In the genomic region with DNA sequence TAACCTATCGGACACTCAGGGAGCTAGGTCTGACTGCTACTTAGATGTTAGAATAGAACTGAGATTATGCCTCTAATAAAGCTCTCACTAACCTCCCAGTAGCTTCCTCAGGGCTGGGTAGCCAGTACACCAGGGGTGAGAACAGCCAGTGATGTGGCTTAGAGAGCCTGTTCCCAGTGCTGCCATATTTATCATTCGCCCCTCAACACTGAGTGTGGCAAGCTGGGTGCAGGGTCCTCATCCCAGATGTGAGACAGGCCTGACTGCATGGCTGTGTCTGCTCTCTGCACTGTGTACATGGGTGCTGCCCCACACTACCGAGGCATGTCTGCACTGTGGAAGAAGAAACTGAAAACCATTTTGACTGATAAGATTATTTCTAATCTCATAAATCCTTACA, we compare ENCODE assay signal across 29 mouse cellular contexts. TPM values are rescaled to one million over a fixed set of nuclear protein-coding genes. Genes with fewer than 3 reads are reported as not detected.
DNase-seq lines count a peak whose midpoint lies in the region; ATAC-seq and TF ChIP-seq lines count a peak whose summit lies in the region.
"Had no signal": no experiment of that assay in that cellular context is flagged by ENCODE, and none has a peak within 500 bp of the region (broad histone marks: within the 10 kb centered on the region; RNA-seq: fewer than 3 reads in every experiment).

No protein-coding gene starts in this region.

- H3K9me3 ChIP-seq in megakaryocyte, embryonic 14.5 days, result peaks cover 11% of the 10 kb centered on the region
- no peaks in the 10 kb centered on the region for H3K9me3 ChIP-seq in MEL (replicated peaks; ENCODE audit: insufficient read depth, low read length)
- no peaks in the 10 kb centered on the region for H3K9me3 ChIP-seq in liver, embryonic 14.5 days (ENCODE audit: control insufficient read depth, low read length)
- H3K9me3 ChIP-seq: forebrain, embryonic 10.5 days; forebrain, embryonic 13.5 days; heart, embryonic 12.5 days; heart, embryonic 15.5 days; hindbrain, embryonic 10.5 days; hindbrain, embryonic 13.5 days had no signal

- WGBS in liver, embryonic 14.5 days (ENCODE audit: insufficient replicate concordance), result 69% methylated on average over 3 of the region's 3 CpGs

- TF ChIP-seq CTCF in MEL (IDR thresholded peaks at IDR 0.05 in 2 of 3, conservative IDR thresholded peaks at IDR 0.05 in 1 of 3; ENCODE audit: control insufficient read depth in 1 of 3, insufficient read depth in 1 of 3, low read depth in 2 of 3, low read length in 3 of 3, poor library complexity in 1 of 3, severe bottlenecking in 1 of 3), result no peak
- no peak for TF ChIP-seq CTCF in liver, embryonic 14.5 days (IDR thresholded peaks at IDR 0.05; ENCODE audit: low read depth)

- H3K4me3 ChIP-seq in megakaryocyte, embryonic 14.5 days (replicated peaks), result peak overlapping the region; percentile 11
- no peak overlapping the region for H3K4me3 ChIP-seq in MEL (ENCODE audit: control insufficient read depth in 1 of 2, insufficient read depth in 1 of 2, low read depth in 2 of 2, low read length in 2 of 2)
- no peak overlapping the region for H3K4me3 ChIP-seq in liver, embryonic 14.5 days (ENCODE audit: insufficient read depth in 1 of 2, low read depth in 2 of 2, low read length in 2 of 2)
- H3K4me3 ChIP-seq: forebrain, embryonic 10.5 days; forebrain, embryonic 13.5 days; heart, embryonic 12.5 days; heart, embryonic 15.5 days; hindbrain, embryonic 10.5 days; hindbrain, embryonic 13.5 days had no signal

- ATAC-seq in megakaryocyte, adult 5-6 weeks (ENCODE audit: poor library complexity, severe bottlenecking), result no peak
- ATAC-seq in liver, embryonic 14.5 days (ENCODE audit: insufficient read depth), result no peak
- ATAC-seq in monocyte, adult 5-6 weeks (replicated peaks; ENCODE audit: insufficient number of reproducible peaks, low FRiP score, low TSS enrichment, poor library complexity, severe bottlenecking), result 0 out of 2 replicates have a peak, but pooled peaks have one; percentile 18
- ATAC-seq: activated CD4-positive, CD25-positive, alpha-beta regulatory T cell, adult 4 months; CD4-positive, CD25-positive, alpha-beta regulatory T cell, adult 4 months; forebrain, embryonic 13.5 days; forebrain, embryonic 16.5 days; hindbrain, embryonic 16.5 days had no signal

- DNase-seq in MEL (ENCODE audit: low read depth, low spot score), result no peak
- no peak for DNase-seq in liver, embryonic 14.5 days (ENCODE audit: low read depth in 3 of 3, low spot score in 3 of 3)
- no peak for DNase-seq in embryo, embryonic 9.5 days (ENCODE audit: extremely low spot score)
- DNase-seq: adrenal gland, adult 8-10 months; adrenal gland, postnatal 25 days; cerebellum, adult 11-12 months; cerebellum, adult 8-10 months; cerebellum, postnatal 10 days; cerebellum, postnatal 36 days; embryo, embryonic 11 days; gastrocnemius, postnatal 10 days; gastrocnemius, postnatal 36 days; heart, postnatal 10 days; heart, postnatal 36 days had no signal

- H3K27ac ChIP-seq in MEL (ENCODE audit: control insufficient read depth, low read depth, low read length), result no peak overlapping the region
- no peak overlapping the region for H3K27ac ChIP-seq in liver, embryonic 14.5 days
- H3K27ac ChIP-seq: forebrain, embryonic 10.5 days; forebrain, embryonic 13.5 days; heart, embryonic 15.5 days; hindbrain, embryonic 10.5 days; hindbrain, embryonic 13.5 days had no signal

- no peak for TF ChIP-seq EP300 in MEL (IDR thresholded peaks at IDR 0.05; ENCODE audit: low read depth in 1 of 2, low read length in 2 of 2)
- TF ChIP-seq EP300 in liver, embryonic 14.5 days (IDR thresholded peaks at IDR 0.05; ENCODE audit: low read depth), result no peak

- no peak for TF ChIP-seq RAD21 in MEL (IDR thresholded peaks at IDR 0.05; ENCODE audit: low read depth, low read length)

- H3K4me2 ChIP-seq in liver, embryonic 14.5 days (ENCODE audit: low read depth), result 0 out of 2 replicates have a peak overlapping the region, but pooled peaks have one; percentile 3
- H3K4me2 ChIP-seq: forebrain, embryonic 13.5 days; heart, embryonic 12.5 days; heart, embryonic 15.5 days; hindbrain, embryonic 13.5 days had no signal

- H3K27me3 ChIP-seq in megakaryocyte, embryonic 14.5 days (replicated peaks), result no peaks in the 10 kb centered on the region
- no peaks in the 10 kb centered on the region for H3K27me3 ChIP-seq in MEL (ENCODE audit: control insufficient read depth in 1 of 2, insufficient read depth in 2 of 2, low read length in 2 of 2)
- H3K27me3 ChIP-seq in liver, embryonic 14.5 days (ENCODE audit: control insufficient read depth, insufficient read depth, low read length), result no peaks in the 10 kb centered on the region
- H3K27me3 ChIP-seq: forebrain, embryonic 13.5 days; heart, embryonic 12.5 days; heart, embryonic 15.5 days; hindbrain, embryonic 13.5 days had no signal

- TF ChIP-seq POLR2A in MEL (IDR thresholded peaks at IDR 0.05; ENCODE audit: control insufficient read depth in 1 of 2, insufficient read depth in 1 of 2, low read depth in 1 of 2, low read length in 2 of 2, poor library complexity in 1 of 2), result no peak; a peak in 1 of 4 replicates

- no peak overlapping the region for H3K9ac ChIP-seq in MEL (ENCODE audit: control insufficient read depth, low read depth, low read length, poor library complexity, severe bottlenecking)
- H3K9ac ChIP-seq in liver, embryonic 14.5 days (replicated peaks), result no peak overlapping the region
- H3K9ac ChIP-seq: forebrain, embryonic 13.5 days; heart, embryonic 12.5 days; heart, embryonic 15.5 days; hindbrain, embryonic 13.5 days had no signal

- peaks cover 3% of the 10 kb centered on the region for H3K79me2 ChIP-seq in MEL (ENCODE audit: control insufficient read depth, insufficient read depth, low read length, poor library complexity)

- peaks cover 86% of the 10 kb centered on the region for H3K4me1 ChIP-seq in megakaryocyte, embryonic 14.5 days
- peaks cover 0 to 14% of the 10 kb centered on the region in 2 experiments; a peak in 3 of 4 replicates for H3K4me1 ChIP-seq in MEL (ENCODE audit: control insufficient read depth in 1 of 2, insufficient read depth in 2 of 2, low read length in 2 of 2)
- H3K4me1 ChIP-seq in liver, embryonic 14.5 days (replicated peaks; ENCODE audit: control insufficient read depth in 2 of 2, insufficient read depth in 2 of 2, low read length in 1 of 2), result peaks cover 0 to 9% of the 10 kb centered on the region in 2 experiments; a peak in 2 of 4 replicates
- H3K4me1 ChIP-seq: forebrain, embryonic 10.5 days; forebrain, embryonic 13.5 days; heart, embryonic 12.5 days; heart, embryonic 15.5 days; hindbrain, embryonic 10.5 days; hindbrain, embryonic 13.5 days had no signal

- peaks cover 97% of the 10 kb centered on the region for H3K36me3 ChIP-seq in megakaryocyte, embryonic 14.5 days (replicated peaks; ENCODE audit: low read length)
- peaks cover 3 to 15% of the 10 kb centered on the region in 2 experiments; a peak in 3 of 4 replicates for H3K36me3 ChIP-seq in MEL (ENCODE audit: control insufficient read depth in 1 of 2, insufficient read depth in 2 of 2, low read length in 2 of 2)
- H3K36me3 ChIP-seq in liver, embryonic 14.5 days (replicated peaks; ENCODE audit: control insufficient read depth, insufficient read depth, low read depth), result no peaks in the 10 kb centered on the region; the same call in 1 of the 2 replicates

TF ChIP-seq in MEL, 35 proteins besides CTCF, POLR2A, EP300 and RAD21:
- TF ChIP-seq MAZ (IDR thresholded peaks at IDR 0.05; ENCODE audit: low read depth, low read length), result no peak
- TF ChIP-seq POLR2AphosphoS5 (IDR thresholded peaks at IDR 0.05; ENCODE audit: borderline replicate concordance, low read depth, low read length), result peak; percentile 93; the same call in 1 of the 2 replicates

RNA-seq across cellular contexts. Expression of gene Ldhal6b, which starts 4.5 kb away (rescaled TPM):
- not detected in 2 replicates for polyA plus RNA-seq in megakaryocyte, embryonic 14.5 days (2012; ENCODE audit: insufficient read depth, low replicate concordance)
- 0.25 TPM in 1 of 2 replicates, not detected in the other for total RNA-seq in megakaryocyte, adult 5-6 weeks (2015)
- total RNA-seq in megakaryocyte, adult 5-6 weeks (2017), result 0.11 TPM in 1 of 2 replicates, not detected in the other
- total RNA-seq in MEL (2012; rRNA removed), result 0.31 and 0.39 TPM in 2 replicates
- polyA plus RNA-seq in MEL (2012; ENCODE audit: insufficient read depth in 1 of 2, insufficient read length in 2 of 2, low read depth in 1 of 2, low replicate concordance in 2 of 2, missing spikeins in 1 of 2), result not detected
- polyA plus RNA-seq in liver, embryonic 14.5 days (2012; rRNA removed), result 0.02 and 0.09 TPM in 2 replicates
- polyA plus RNA-seq in liver, embryonic 14.5 days (2014; fragmentation: Nextera tagmentation; extraction: Ambion mirVana), result not detected in 2 replicates
- 0.49 to 0.57 TPM in 2 of 3 replicates, not detected in the other for total RNA-seq in monocyte, adult 5-6 weeks (2017)
- polyA plus RNA-seq: C2C12; CD4-positive, CD25-positive, alpha-beta regulatory T cell, adult 4 months; embryonic facial prominence, embryonic 11.5 days; forebrain, embryonic 10.5 days; forebrain, embryonic 13.5 days; forebrain, embryonic 16.5 days; heart, embryonic 12.5 days; heart, embryonic 15.5 days; hindbrain, embryonic 16.5 days had no signal

RNA-seq across cellular contexts. Expression of gene Tmem242, which starts 26.0 kb away (rescaled TPM):
- 14.4 and 50.8 TPM in 2 replicates for polyA plus RNA-seq in megakaryocyte, embryonic 14.5 days (2012; ENCODE audit: insufficient read depth, low replicate concordance)
- total RNA-seq in megakaryocyte, adult 5-6 weeks (2015), result 39.9 and 40.9 TPM in 2 replicates
- total RNA-seq in megakaryocyte, adult 5-6 weeks (2017), result 27.0 and 30.4 TPM in 2 replicates
- 27.0 and 28.2 TPM in 2 replicates for total RNA-seq in MEL (2012; rRNA removed)
- polyA plus RNA-seq in MEL (2012; ENCODE audit: insufficient read depth in 1 of 2, insufficient read length in 2 of 2, low read depth in 1 of 2, low replicate concordance in 2 of 2, missing spikeins in 1 of 2), result 10 to 100 TPM in 1 of 2 experiments, not detected in 1; 49.2 TPM
- polyA plus RNA-seq in liver, embryonic 14.5 days (2012; rRNA removed), result 9.7 and 10.5 TPM in 2 replicates
- polyA plus RNA-seq in liver, embryonic 14.5 days (2014; fragmentation: Nextera tagmentation; extraction: Ambion mirVana), result 42.1 and 42.5 TPM in 2 replicates
- 28.4 to 31.1 TPM (median 29.9 TPM) in 3 replicates for total RNA-seq in monocyte, adult 5-6 weeks (2017)
